Mouse (Mus musculus): ENCODE measurements around the gene Gipc3. TPM values are rescaled to one million over a fixed set of nuclear protein-coding genes. Genes with fewer than 3 reads are reported as not detected.

The Gipc3 gene
- polyA plus RNA-seq, 1 experiment from 2014 or later = not detected

GRCm38 (mm10) chr10:81354738-81355477 is 11.8 kb upstream of the Gipc3 start:
- H3K9ac ChIP-seq (replicated peaks) = no peak overlapping the region
- no peak for ATAC-seq (replicated peaks)
- H3K4me2 ChIP-seq (replicated peaks) = no peak overlapping the region
- H3K4me3 ChIP-seq = no peak overlapping the region
- no peaks in the 10 kb centered on the region for H3K36me3 ChIP-seq
- no peak overlapping the region for H3K27ac ChIP-seq (replicated peaks)
- 67% methylated on average over 9 of the region's 9 CpGs for WGBS
- no peaks in the 10 kb centered on the region for H3K27me3 ChIP-seq
- H3K9me3 ChIP-seq = no peaks in the 10 kb centered on the region
- peaks cover 22% of the 10 kb centered on the region for H3K4me1 ChIP-seq

GRCm38 (mm10) chr10:81351678-81352291 is 8.7 kb upstream of the Gipc3 start:
- no peaks in the 10 kb centered on the region for H3K9me3 ChIP-seq
- no peak for ATAC-seq (replicated peaks)
- 32% methylated on average over 9 of the region's 9 CpGs for WGBS
- H3K36me3 ChIP-seq = no peaks in the 10 kb centered on the region
- no peak overlapping the region for H3K4me3 ChIP-seq
- no peak overlapping the region for H3K4me2 ChIP-seq (replicated peaks)
- H3K9ac ChIP-seq (replicated peaks) = no peak overlapping the region
- H3K27ac ChIP-seq (replicated peaks) = no peak overlapping the region
- H3K27me3 ChIP-seq = no peaks in the 10 kb centered on the region
- H3K4me1 ChIP-seq = peaks cover 18% of the 10 kb centered on the region

- H3K4me2 ChIP-seq (replicated peaks) = peak within 1 kb of the TSS; percentile 85
- WGBS = under 1% methylated on average over 54 of the region's 54 CpGs
- H3K4me1 ChIP-seq = peaks cover 21% of the 10 kb centered on the region
- peaks cover 6% of the 10 kb centered on the region; the same call in 1 of the 2 replicates for H3K27me3 ChIP-seq
- H3K9ac ChIP-seq (replicated peaks) = peak within 1 kb of the TSS; percentile 63
- peak within 1 kb of the TSS; percentile 69 for H3K27ac ChIP-seq (replicated peaks)
- H3K9me3 ChIP-seq = no peaks in the 10 kb centered on the region
- peak within 1 kb of the TSS; percentile 74 for H3K4me3 ChIP-seq
- peak; percentile 97 for ATAC-seq (replicated peaks)
- no peaks in the 10 kb centered on the region for H3K36me3 ChIP-seq
Measured at GRCm38 (mm10) chr10:81350351-81351063, 7.4 kb upstream of the Gipc3 start, which contains the start of gene Hmg20b. Hmg20b (minus strand) TSS chr10:81350480.

GRCm38 (mm10) chr10:81349961-81350350 is 6.9 kb upstream of the Gipc3 start:
- Histone ChIP-seq H3K36me3 (no peaks in the 10 kb centered on the region), H3K4me3 (peak overlapping the region; percentile 74), H3K27ac (replicated peaks) (no peak overlapping the region), H3K9ac (replicated peaks) (peak overlapping the region; percentile 63), H3K27me3 (peaks cover 11% of the 10 kb centered on the region; the same call in 1 of the 2 replicates), H3K4me2 (replicated peaks) (peak overlapping the region; percentile 85), H3K9me3 (no peaks in the 10 kb centered on the region), H3K4me1 (peaks cover 21% of the 10 kb centered on the region)
- WGBS = 1% methylated on average over 27 of the region's 29 CpGs
- ATAC-seq (replicated peaks) = peak; percentile 20

- WGBS = 7% methylated on average over 12 of the region's 12 CpGs
- no peak overlapping the region for H3K27ac ChIP-seq (replicated peaks)
- ATAC-seq (replicated peaks) = no peak
- peak overlapping the region; percentile 74 for H3K4me3 ChIP-seq
- H3K9me3 ChIP-seq = no peaks in the 10 kb centered on the region
- peak overlapping the region; percentile 63; the same call in 1 of the 2 replicates for H3K9ac ChIP-seq (replicated peaks)
- peak overlapping the region; percentile 85 for H3K4me2 ChIP-seq (replicated peaks)
- peaks cover 21% of the 10 kb centered on the region for H3K4me1 ChIP-seq
- H3K27me3 ChIP-seq = peaks cover 19% of the 10 kb centered on the region; the same call in 1 of the 2 replicates
- H3K36me3 ChIP-seq = no peaks in the 10 kb centered on the region
Measured at GRCm38 (mm10) chr10:81349146-81349545, 6.1 kb upstream of the Gipc3 start.

- H3K4me1 ChIP-seq = peaks cover 29% of the 10 kb centered on the region
- H3K9ac ChIP-seq (replicated peaks) = peak overlapping the region; percentile 29; the same call in 1 of the 2 replicates
- H3K4me2 ChIP-seq (replicated peaks) = peak overlapping the region; percentile 49
- H3K4me3 ChIP-seq = peak overlapping the region; percentile 33
- no peaks in the 10 kb centered on the region for H3K36me3 ChIP-seq
- WGBS = 5% methylated on average over 55 of the region's 55 CpGs
- H3K9me3 ChIP-seq = no peaks in the 10 kb centered on the region
- peaks cover 44% of the 10 kb centered on the region for H3K27me3 ChIP-seq
- H3K27ac ChIP-seq (replicated peaks) = no peak overlapping the region
- no peak for ATAC-seq (replicated peaks)
Measured at GRCm38 (mm10) chr10:81346453-81347067, 3.5 kb upstream of the Gipc3 start.

GRCm38 (mm10) chr10:81345162-81345534 is 2.1 kb upstream of the Gipc3 start:
- Histone ChIP-seq H3K36me3 (no peaks in the 10 kb centered on the region), H3K27me3 (peaks cover 56% of the 10 kb centered on the region), H3K9ac (replicated peaks) (no peak overlapping the region), H3K27ac (replicated peaks) (no peak overlapping the region), H3K4me3 (no peak overlapping the region), H3K4me2 (replicated peaks) (no peak overlapping the region), H3K9me3 (no peaks in the 10 kb centered on the region), H3K4me1 (peaks cover 29% of the 10 kb centered on the region)
- 85% methylated on average over 4 of the region's 4 CpGs for WGBS
- no peak for ATAC-seq (replicated peaks)

GRCm38 (mm10) chr10:81344421-81345161 is 1.5 kb upstream of the Gipc3 start:
- WGBS = 57% methylated on average over 8 of the region's 8 CpGs

GRCm38 (mm10) chr10:81341333-81341949 is 1.6 kb downstream of the Gipc3 start:
- H3K9me3 ChIP-seq = no peaks in the 10 kb centered on the region
- ATAC-seq (replicated peaks) = no peak
- peaks cover 10% of the 10 kb centered on the region for H3K4me1 ChIP-seq
- H3K4me2 ChIP-seq (replicated peaks) = no peak overlapping the region
- H3K36me3 ChIP-seq = no peaks in the 10 kb centered on the region
- H3K4me3 ChIP-seq = no peak overlapping the region
- H3K9ac ChIP-seq (replicated peaks) = no peak overlapping the region
- H3K27ac ChIP-seq (replicated peaks) = no peak overlapping the region
- H3K27me3 ChIP-seq = peaks cover 56% of the 10 kb centered on the region
- WGBS = 33% methylated on average over 16 of the region's 16 CpGs

More at GRCm38 (mm10) chr10:81344421-81345161, 1.5 kb upstream of the Gipc3 start:
- Histone ChIP-seq H3K27me3 (peaks cover 56% of the 10 kb centered on the region), H3K9ac (replicated peaks) (no peak overlapping the region), H3K4me1 (peaks cover 23% of the 10 kb centered on the region), H3K4me2 (replicated peaks) (no peak overlapping the region), H3K4me3 (no peak overlapping the region), H3K27ac (replicated peaks) (no peak overlapping the region), H3K9me3 (no peaks in the 10 kb centered on the region), H3K36me3 (no peaks in the 10 kb centered on the region)
- ATAC-seq (replicated peaks) = no peak

GRCm38 (mm10) chr10:81340551-81341332 is 2.3 kb downstream of the Gipc3 start:
- no peak overlapping the region for H3K9ac ChIP-seq (replicated peaks)
- H3K27me3 ChIP-seq = peaks cover 52% of the 10 kb centered on the region
- H3K9me3 ChIP-seq = no peaks in the 10 kb centered on the region
- no peak for ATAC-seq (replicated peaks)
- no peak overlapping the region for H3K27ac ChIP-seq (replicated peaks)
- no peaks in the 10 kb centered on the region for H3K36me3 ChIP-seq
- peaks cover 9% of the 10 kb centered on the region for H3K4me1 ChIP-seq
- no peak overlapping the region for H3K4me3 ChIP-seq
- 39% methylated on average over 17 of the region's 17 CpGs for WGBS
- H3K4me2 ChIP-seq (replicated peaks) = no peak overlapping the region

All from forebrain, embryonic 15.5 days (tissue).